Mouse (Mus musculus) neural tube, embryonic 14.5 days (tissue): ENCODE data around the gene Exoc4. TPM values are rescaled to one million over a fixed set of nuclear protein-coding genes. Genes with fewer than 3 reads are reported as not detected.
A peak's percentile ranks its signal among the peaks of the same experiment; 100 is the strongest.

Source experiments
- ATAC-seq: fragments of 200-750 bp; cut with Nextera tagmentation; 2 replicates; pipeline ENCODE4 v1.8.0; 2017; ENCODE audit warnings: low read depth, mild to moderate bottlenecking, moderate TSS enrichment, moderate library complexity
- H3K27ac ChIP-seq: fragments of 300-500 bp; sonication (generic); 2 replicates; pipeline ENCODE4 v1.5.1; 2014; ENCODE audit warnings: low read depth, mild to moderate bottlenecking, control low read depth, low read length, moderate library complexity, mixed read lengths
- H3K27me3 ChIP-seq: fragments of 300-500 bp; sonication (generic); 2 replicates; pipeline ENCODE4 v1.6.1; 2014; ENCODE audit warnings: low read length; ENCODE audit not compliant: control insufficient read depth, insufficient read depth
- H3K36me3 ChIP-seq: fragments of 300-500 bp; sonication (generic); 2 replicates; pipeline ENCODE4 v1.6.1; 2014; ENCODE audit warnings: low read length, mixed read lengths; ENCODE audit not compliant: control insufficient read depth, insufficient read depth
- H3K4me1 ChIP-seq: fragments of 300-500 bp; sonication (generic); 2 replicates; pipeline ENCODE4 v1.6.1; 2014; ENCODE audit warnings: low read length; ENCODE audit not compliant: control insufficient read depth, insufficient read depth
- H3K4me2 ChIP-seq: fragments of 300-500 bp; sonication (generic); 2 replicates; pipeline ENCODE4 v1.6.1; 2014; ENCODE audit warnings: mild to moderate bottlenecking, low read depth, low read length, control low read depth
- H3K4me3 ChIP-seq: fragments of 300-500 bp; sonication (generic); 2 replicates; pipeline ENCODE4 v1.5.1; 2014; ENCODE audit warnings: low read depth, low read length, control low read depth, mixed read lengths
- H3K9ac ChIP-seq: fragments of 300-500 bp; sonication (generic); replicated peaks from 2 replicates; pipeline ENCODE4 v1.6.1; 2014; ENCODE audit warnings: low read depth, mild to moderate bottlenecking, control low read depth, low read length, mixed read lengths
- H3K9me3 ChIP-seq: fragments of 300-500 bp; sonication (generic); 2 replicates; pipeline ENCODE4 v1.6.1; 2016; ENCODE audit warnings: low read length; ENCODE audit not compliant: control insufficient read depth
- WGBS: fragments of 180-500 bp; shearing (Covaris S2); extraction: QIAGEN DNeasy Blood & Tissue Kit; methylation state at CpG from one replicate; pipeline ENCODE4 v1.1.7; 2014; 5-methylcytosine and 5-hydroxymethylcytosine counted together
- polyA plus RNA-seq: library from polyadenylated mRNA; unstranded; fragments of >200 nt; fragmentation: Nextera tagmentation; extraction: Ambion mirVana; gene quantifications from 2 replicates; pipeline ENCODE4 v1.2.1, GENCODE M21; 2014

The Exoc4 gene
- polyA plus RNA-seq, 1 experiment from 2014 or later: 37.0 TPM

GRCm38 (mm10) chr6:33721166-33721565, 472.3 kb downstream of the Exoc4 start:
- 81% methylated on average over 4 of the region's 4 CpGs for WGBS
- H3K27ac ChIP-seq: no peak overlapping the region
- H3K4me2 ChIP-seq: no peak overlapping the region
- H3K27me3 ChIP-seq: no peaks in the 10 kb centered on the region
- no peaks in the 10 kb centered on the region for H3K9me3 ChIP-seq
- no peaks in the 10 kb centered on the region for H3K36me3 ChIP-seq
- no peak for ATAC-seq
- no peak overlapping the region for H3K4me3 ChIP-seq
- no peaks in the 10 kb centered on the region for H3K4me1 ChIP-seq
- H3K9ac ChIP-seq: no peak overlapping the region

GRCm38 (mm10) chr6:33722811-33723210, 473.9 kb downstream of the Exoc4 start:
- H3K4me3 ChIP-seq: no peak overlapping the region
- H3K27ac ChIP-seq: no peak overlapping the region
- H3K4me1 ChIP-seq: 0 out of 2 replicates have a peak, but pooled peaks cover 2% of the 10 kb centered on the region
- H3K4me2 ChIP-seq: no peak overlapping the region
- 95% methylated on average over 2 of the region's 2 CpGs for WGBS
- no peak for ATAC-seq
- H3K27me3 ChIP-seq: no peaks in the 10 kb centered on the region
- H3K9me3 ChIP-seq: no peaks in the 10 kb centered on the region
- no peak overlapping the region for H3K9ac ChIP-seq
- no peaks in the 10 kb centered on the region for H3K36me3 ChIP-seq

- no peak overlapping the region for H3K27ac ChIP-seq
- H3K4me1 ChIP-seq: 0 out of 2 replicates have a peak, but pooled peaks cover 3% of the 10 kb centered on the region
- H3K4me2 ChIP-seq: no peak overlapping the region
- H3K36me3 ChIP-seq: no peaks in the 10 kb centered on the region
- H3K4me3 ChIP-seq: no peak overlapping the region
- no peak for ATAC-seq
- H3K9me3 ChIP-seq: no peaks in the 10 kb centered on the region
- H3K27me3 ChIP-seq: no peaks in the 10 kb centered on the region
- WGBS: 81% methylated on average over 3 of the region's 3 CpGs
- H3K9ac ChIP-seq: no peak overlapping the region
Observed at GRCm38 (mm10) chr6:33724596-33724995, 475.7 kb downstream of the Exoc4 start.

GRCm38 (mm10) chr6:33727271-33727670, 478.4 kb downstream of the Exoc4 start:
- no peak overlapping the region for H3K9ac ChIP-seq
- H3K4me1 ChIP-seq: 0 out of 2 replicates have a peak, but pooled peaks cover 3% of the 10 kb centered on the region
- WGBS: 72% methylated on average over 1 of the region's 1 CpGs
- H3K27ac ChIP-seq: no peak overlapping the region
- no peak for ATAC-seq
- H3K27me3 ChIP-seq: no peaks in the 10 kb centered on the region
- no peak overlapping the region for H3K4me2 ChIP-seq
- H3K9me3 ChIP-seq: no peaks in the 10 kb centered on the region
- H3K36me3 ChIP-seq: no peaks in the 10 kb centered on the region
- no peak overlapping the region for H3K4me3 ChIP-seq

GRCm38 (mm10) chr6:33732214-33732613, 483.3 kb downstream of the Exoc4 start:
- no peak overlapping the region for H3K9ac ChIP-seq
- H3K27ac ChIP-seq: no peak overlapping the region
- no peaks in the 10 kb centered on the region for H3K27me3 ChIP-seq
- 0 out of 2 replicates have a peak, but pooled peaks cover 3% of the 10 kb centered on the region for H3K4me1 ChIP-seq
- H3K9me3 ChIP-seq: no peaks in the 10 kb centered on the region
- H3K36me3 ChIP-seq: no peaks in the 10 kb centered on the region
- H3K4me3 ChIP-seq: no peak overlapping the region
- WGBS: 5% methylated on average over 2 of the region's 2 CpGs
- H3K4me2 ChIP-seq: no peak overlapping the region
- ATAC-seq: peak; percentile 52; the same call in 1 of the 2 replicates

- H3K9me3 ChIP-seq: no peaks in the 10 kb centered on the region
- peak overlapping the region; percentile 40; the same call in 1 of the 2 replicates for H3K27ac ChIP-seq
Observed at GRCm38 (mm10) chr6:33733602-33734001, 484.7 kb downstream of the Exoc4 start.

GRCm38 (mm10) chr6:33734032-33734431, 485.1 kb downstream of the Exoc4 start:
- Histone ChIP-seq H3K4me3 (no peak overlapping the region), H3K27me3 (no peaks in the 10 kb centered on the region), H3K4me2 (no peak overlapping the region), H3K9me3 (no peaks in the 10 kb centered on the region), H3K36me3 (no peaks in the 10 kb centered on the region), H3K27ac (peak overlapping the region; percentile 71), H3K9ac (no peak overlapping the region), H3K4me1 (peaks cover 8% of the 10 kb centered on the region; the same call in 1 of the 2 replicates)
- peak; percentile 13; the same call in 1 of the 2 replicates for ATAC-seq
- 48% methylated on average over 3 of the region's 3 CpGs for WGBS

More at GRCm38 (mm10) chr6:33733602-33734001, 484.7 kb downstream of the Exoc4 start:
- no peak overlapping the region for H3K9ac ChIP-seq
- peak; percentile 38 for ATAC-seq
- no peaks in the 10 kb centered on the region for H3K36me3 ChIP-seq
- H3K4me2 ChIP-seq: no peak overlapping the region
- H3K27me3 ChIP-seq: no peaks in the 10 kb centered on the region
- no peak overlapping the region for H3K4me3 ChIP-seq
- peaks cover 3% of the 10 kb centered on the region; the same call in 1 of the 2 replicates for H3K4me1 ChIP-seq

GRCm38 (mm10) chr6:33738857-33739291, 490.0 kb downstream of the Exoc4 start:
- Histone ChIP-seq H3K4me1 (peaks cover 12% of the 10 kb centered on the region), H3K27ac (peak overlapping the region; percentile 60), H3K27me3 (no peaks in the 10 kb centered on the region), H3K9ac (no peak overlapping the region), H3K36me3 (no peaks in the 10 kb centered on the region), H3K9me3 (no peaks in the 10 kb centered on the region), H3K4me3 (no peak overlapping the region), H3K4me2 (no peak overlapping the region)
- ATAC-seq: no peak
- WGBS: 11% methylated on average over 3 of the region's 3 CpGs

GRCm38 (mm10) chr6:33739304-33739703, 490.4 kb downstream of the Exoc4 start:
- Histone ChIP-seq H3K4me1 (peaks cover 12% of the 10 kb centered on the region), H3K4me3 (no peak overlapping the region), H3K9ac (no peak overlapping the region), H3K27ac (peak overlapping the region; percentile 40; the same call in 1 of the 2 replicates), H3K27me3 (no peaks in the 10 kb centered on the region), H3K9me3 (no peaks in the 10 kb centered on the region), H3K36me3 (no peaks in the 10 kb centered on the region), H3K4me2 (no peak overlapping the region)
- 19% methylated on average over 4 of the region's 4 CpGs for WGBS
- no peak for ATAC-seq
